Mouse (Mus musculus): ENCODE data around the gene Mrtfb. TPM values are rescaled to one million over a fixed set of nuclear protein-coding genes. Genes with fewer than 3 reads are reported as not detected.
A peak's percentile ranks its signal among the peaks of the same experiment; 100 is the strongest.

The Mrtfb gene
- 12.3 and 13.2 TPM in 2 replicates for polyA plus RNA-seq (2015; fragmentation: Nextera tagmentation; extraction: Ambion mirVana)

DNA sequence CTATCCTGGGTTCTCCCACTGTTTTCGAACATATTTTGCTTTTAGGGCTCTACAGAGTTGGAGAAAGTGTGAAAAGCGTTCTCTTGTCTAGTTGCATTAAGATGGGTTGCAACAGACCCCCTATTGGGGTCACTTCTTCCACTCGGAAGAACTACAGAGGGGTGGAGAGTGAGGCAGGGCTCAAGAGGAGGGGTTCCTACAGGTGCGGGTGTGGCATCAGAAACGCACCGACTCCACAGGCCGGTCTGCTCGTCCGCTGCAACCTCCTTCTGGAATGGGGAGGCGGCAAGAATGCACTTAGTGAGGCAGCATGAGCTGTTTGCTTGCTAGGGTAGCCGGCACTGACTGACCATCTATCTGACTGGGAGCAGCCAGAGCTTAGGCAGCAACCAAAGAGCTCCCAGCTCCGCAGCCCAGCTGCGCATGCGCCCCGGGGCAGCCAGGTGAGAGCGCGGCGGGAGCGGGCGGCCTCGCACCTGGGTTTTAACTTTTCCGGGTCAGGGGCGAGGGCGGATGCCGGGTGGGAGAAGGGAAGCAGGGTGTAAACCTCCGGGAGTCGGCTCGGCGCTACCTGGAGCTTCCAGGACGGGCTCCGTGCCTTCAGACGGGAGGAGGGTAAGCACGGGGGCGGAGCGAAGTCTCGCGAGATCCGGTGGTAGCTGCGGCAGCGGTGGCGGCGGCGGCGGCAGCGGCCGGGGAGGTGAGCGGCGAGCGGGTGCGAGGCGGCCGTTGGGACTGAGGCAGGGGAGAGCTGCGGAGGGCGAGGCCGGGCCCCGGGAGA, at the start of gene Mrtfb:
TSS of gene Mrtfb (plus strand) at position 627 of the 781 bp plus-strand sequence.
- Histone ChIP-seq H3K4me2 (peak within 1 kb of the TSS; percentile 78), H3K4me1 (replicated peaks) (peaks cover 20% of the 10 kb centered on the region), H3K27ac (replicated peaks) (peak within 1 kb of the TSS; percentile 93), H3K9ac (peak within 1 kb of the TSS; percentile 84), H3K9me3 (no peaks in the 10 kb centered on the region), H3K27me3 (no peaks in the 10 kb centered on the region), H3K36me3 (no peaks in the 10 kb centered on the region), H3K4me3 (peak within 1 kb of the TSS; percentile 69)
- WGBS: 1% methylated on average over 49 of the region's 56 CpGs
- peak; percentile 95 for ATAC-seq (ENCODE audit: low FRiP score, low read depth)

DNA sequence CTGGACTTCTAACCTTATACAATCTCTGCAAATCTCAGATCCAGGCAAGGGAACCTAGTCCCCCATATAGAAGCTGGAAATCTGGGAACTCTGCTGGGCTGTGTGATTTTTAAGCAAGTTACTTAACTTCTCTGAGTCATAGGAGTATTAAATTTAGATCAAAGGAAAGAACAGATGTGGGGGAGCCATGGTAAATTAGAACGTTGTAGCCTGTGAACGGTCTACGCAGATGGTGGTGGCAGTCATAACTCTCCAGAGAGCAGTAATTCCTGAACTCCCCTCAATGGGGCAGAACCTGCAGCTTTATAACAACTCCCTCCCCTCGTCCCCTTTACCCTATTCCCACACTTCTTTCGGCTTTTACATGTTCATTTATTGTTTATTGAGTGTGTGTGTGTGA, 48.6 kb upstream of the Mrtfb start:
- Histone ChIP-seq H3K4me2 (no peak overlapping the region), H3K4me1 (replicated peaks) (no peaks in the 10 kb centered on the region), H3K9me3 (no peaks in the 10 kb centered on the region), H3K4me3 (no peak overlapping the region), H3K27ac (replicated peaks) (no peak overlapping the region), H3K27me3 (no peaks in the 10 kb centered on the region), H3K9ac (no peak overlapping the region), H3K36me3 (no peaks in the 10 kb centered on the region)
- no peak for ATAC-seq (ENCODE audit: low FRiP score, low read depth)
- 51% methylated on average over 5 of the region's 5 CpGs for WGBS

DNA sequence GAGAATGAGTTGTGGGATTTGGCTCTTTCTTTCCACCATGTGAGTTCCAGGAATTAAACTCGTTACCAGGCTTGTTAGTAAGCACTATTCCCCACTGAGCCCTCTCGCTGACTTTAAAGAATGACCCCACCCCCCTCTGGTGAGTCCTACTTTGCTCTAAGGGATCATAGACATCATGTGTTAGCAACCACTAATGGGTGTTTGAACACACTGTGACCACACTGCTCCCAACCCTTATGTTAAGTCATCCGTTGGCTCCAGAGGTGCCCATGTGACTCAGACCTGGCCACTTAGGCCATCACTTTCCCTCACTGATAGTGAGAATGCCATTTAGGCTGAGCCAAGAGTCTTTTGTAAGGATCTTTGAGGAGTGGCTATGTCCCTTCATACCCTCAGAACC, 48.2 kb upstream of the Mrtfb start:
- ATAC-seq (ENCODE audit: low FRiP score, low read depth): no peak
- Histone ChIP-seq H3K4me3 (no peak overlapping the region), H3K9ac (no peak overlapping the region), H3K4me2 (no peak overlapping the region), H3K27ac (replicated peaks) (no peak overlapping the region), H3K27me3 (no peaks in the 10 kb centered on the region), H3K4me1 (replicated peaks) (no peaks in the 10 kb centered on the region), H3K9me3 (no peaks in the 10 kb centered on the region), H3K36me3 (no peaks in the 10 kb centered on the region)
- 33% methylated on average over 3 of the region's 3 CpGs for WGBS

DNA sequence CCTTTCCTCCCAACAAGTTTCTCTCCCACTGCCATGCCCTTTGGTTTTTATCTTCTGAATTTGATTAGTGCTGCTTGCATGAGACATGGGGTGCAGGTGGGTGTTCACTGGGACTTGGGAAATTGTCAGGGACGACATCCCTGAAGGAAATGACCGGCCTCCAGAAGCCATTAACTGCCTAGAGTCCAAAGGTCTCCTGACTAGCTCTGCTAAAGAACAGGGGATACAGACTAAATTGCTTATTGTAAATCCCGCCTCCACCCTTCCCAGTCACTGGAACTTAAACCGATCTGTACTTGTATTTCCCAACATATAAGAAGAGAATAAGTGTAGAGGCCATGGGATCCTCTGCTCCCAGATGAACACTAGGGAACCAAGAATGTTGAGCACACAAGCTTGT, 43.5 kb upstream of the Mrtfb start:
- Histone ChIP-seq H3K9ac (no peak overlapping the region), H3K36me3 (no peaks in the 10 kb centered on the region), H3K27ac (replicated peaks) (no peak overlapping the region), H3K9me3 (no peaks in the 10 kb centered on the region), H3K4me1 (replicated peaks) (no peaks in the 10 kb centered on the region), H3K4me3 (no peak overlapping the region), H3K4me2 (no peak overlapping the region), H3K27me3 (no peaks in the 10 kb centered on the region)
- no peak for ATAC-seq (ENCODE audit: low FRiP score, low read depth)
- 89% methylated on average over 4 of the region's 4 CpGs for WGBS

DNA sequence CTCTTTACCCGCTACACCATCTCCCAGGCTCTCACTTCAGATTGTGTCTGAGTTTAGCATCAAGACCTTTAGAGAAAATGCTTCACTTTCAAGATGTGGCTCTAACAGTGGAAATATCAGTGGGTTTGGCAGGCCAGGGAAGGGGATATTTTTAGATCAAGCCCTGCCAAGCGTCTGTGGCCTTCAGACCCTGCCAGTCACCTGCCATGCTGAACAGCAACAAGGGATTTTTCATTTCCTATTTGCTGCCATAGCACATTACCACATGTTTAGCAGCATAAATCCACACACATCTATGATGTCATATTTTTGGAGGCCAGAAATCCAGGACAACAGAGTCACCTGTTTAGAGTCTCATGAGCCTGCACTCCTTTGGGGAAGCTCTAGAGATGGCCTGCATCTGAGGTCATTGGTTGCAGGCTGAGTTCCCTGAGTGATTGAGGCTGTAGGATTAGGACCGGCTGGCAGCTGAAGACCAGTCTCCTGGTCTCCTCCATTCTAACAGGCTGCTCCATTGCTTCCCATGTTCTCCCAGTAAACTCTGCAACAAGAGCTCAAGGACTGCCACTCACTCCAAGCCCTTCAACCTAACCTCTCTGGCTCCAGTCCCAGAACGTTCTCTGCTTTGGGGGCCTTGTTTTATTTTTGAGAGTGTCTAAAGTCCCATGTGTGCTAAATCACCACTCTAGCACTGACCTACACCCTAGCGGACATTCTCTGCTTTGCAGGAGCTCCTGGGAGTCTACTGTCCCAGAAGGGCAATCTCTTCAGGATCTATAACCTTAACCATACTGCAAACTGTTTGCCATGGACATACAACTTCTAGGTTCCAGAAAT, 39.9 kb upstream of the Mrtfb start:
- Histone ChIP-seq H3K27me3 (no peaks in the 10 kb centered on the region), H3K4me2 (no peak overlapping the region), H3K4me3 (no peak overlapping the region), H3K36me3 (no peaks in the 10 kb centered on the region), H3K27ac (replicated peaks) (no peak overlapping the region), H3K9ac (no peak overlapping the region), H3K4me1 (replicated peaks) (no peaks in the 10 kb centered on the region), H3K9me3 (no peaks in the 10 kb centered on the region)
- no peak for ATAC-seq (ENCODE audit: low FRiP score, low read depth)
- WGBS: 82% methylated on average over 5 of the region's 5 CpGs

DNA sequence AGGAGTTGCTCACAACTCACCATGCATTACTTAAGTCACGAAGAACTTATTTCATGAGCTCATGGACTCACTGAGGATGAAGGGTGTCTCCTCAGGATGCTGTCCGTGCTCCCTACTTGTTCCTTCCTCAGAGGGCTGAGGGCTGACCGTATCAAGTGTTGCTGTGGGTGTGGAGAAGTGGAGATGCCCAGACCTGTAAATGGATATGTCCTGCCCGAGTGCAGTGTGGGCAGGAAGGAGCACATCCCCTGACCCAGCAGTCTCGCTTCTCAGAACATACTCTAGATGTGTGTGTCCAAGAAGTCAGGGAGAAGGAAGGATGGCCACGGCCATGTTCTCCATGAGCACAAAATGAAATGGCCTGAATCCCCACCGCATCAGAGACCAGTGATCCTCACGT, 38.3 kb upstream of the Mrtfb start:
- H3K4me1 ChIP-seq (replicated peaks): no peaks in the 10 kb centered on the region
- no peak overlapping the region for H3K4me2 ChIP-seq
- WGBS: 88% methylated on average over 8 of the region's 8 CpGs
- H3K4me3 ChIP-seq: no peak overlapping the region
- no peaks in the 10 kb centered on the region for H3K36me3 ChIP-seq
- no peak overlapping the region for H3K9ac ChIP-seq
- H3K27ac ChIP-seq (replicated peaks): no peak overlapping the region
- no peaks in the 10 kb centered on the region for H3K27me3 ChIP-seq
- no peak for ATAC-seq (ENCODE audit: low FRiP score, low read depth)
- no peaks in the 10 kb centered on the region for H3K9me3 ChIP-seq

DNA sequence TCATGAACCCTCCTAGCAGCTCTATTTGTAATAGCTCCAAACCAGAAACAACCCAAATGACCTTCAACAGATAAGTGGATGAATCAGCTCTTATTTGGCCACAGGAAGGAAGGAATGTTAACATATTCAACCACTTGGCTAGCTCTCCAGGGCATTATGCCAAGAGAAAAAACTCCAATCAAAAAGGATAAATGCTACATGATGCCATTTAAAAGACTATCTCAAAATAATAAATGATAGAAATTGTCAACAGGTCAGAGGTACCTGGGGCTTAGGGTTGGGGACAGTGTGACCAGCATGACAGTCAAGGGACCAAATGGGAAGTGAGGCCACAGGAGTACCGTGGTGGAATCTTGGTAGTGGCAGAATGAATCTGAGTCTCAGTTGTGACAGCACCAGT, 34.8 kb upstream of the Mrtfb start:
- H3K4me3 ChIP-seq: no peak overlapping the region
- WGBS: 88% methylated on average over 1 of the region's 1 CpGs
- no peaks in the 10 kb centered on the region for H3K36me3 ChIP-seq
- H3K27ac ChIP-seq (replicated peaks): no peak overlapping the region
- no peaks in the 10 kb centered on the region for H3K9me3 ChIP-seq
- no peaks in the 10 kb centered on the region for H3K27me3 ChIP-seq
- no peaks in the 10 kb centered on the region for H3K4me1 ChIP-seq (replicated peaks)
- no peak for ATAC-seq (ENCODE audit: low FRiP score, low read depth)
- H3K9ac ChIP-seq: no peak overlapping the region
- H3K4me2 ChIP-seq: no peak overlapping the region

DNA sequence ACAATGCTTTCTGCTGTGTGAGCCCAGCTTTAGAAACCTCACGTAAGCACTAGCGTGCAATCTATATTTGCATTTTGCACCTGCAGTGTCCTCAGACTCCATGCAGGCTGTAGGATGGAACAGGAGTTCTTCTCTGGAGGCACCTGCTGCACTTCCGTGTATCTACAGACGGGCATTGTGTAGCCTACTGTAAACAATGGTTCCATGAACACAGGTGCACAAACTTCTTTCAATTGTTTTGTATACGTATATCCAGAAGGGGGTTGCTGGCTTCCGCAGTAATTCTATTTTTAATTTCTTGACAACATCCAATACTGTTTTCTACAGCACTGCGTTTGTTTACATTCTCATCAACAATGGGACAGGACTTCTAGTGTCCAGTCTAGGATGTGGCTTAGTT, 24.2 kb upstream of the Mrtfb start:
- no peak overlapping the region for H3K9ac ChIP-seq
- H3K36me3 ChIP-seq: no peaks in the 10 kb centered on the region
- no peak overlapping the region for H3K27ac ChIP-seq (replicated peaks)
- ATAC-seq (ENCODE audit: low FRiP score, low read depth): no peak
- 90% methylated on average over 7 of the region's 7 CpGs for WGBS
- no peaks in the 10 kb centered on the region for H3K4me1 ChIP-seq (replicated peaks)
- H3K27me3 ChIP-seq: no peaks in the 10 kb centered on the region
- H3K4me3 ChIP-seq: no peak overlapping the region
- H3K9me3 ChIP-seq: no peaks in the 10 kb centered on the region
- no peak overlapping the region for H3K4me2 ChIP-seq

DNA sequence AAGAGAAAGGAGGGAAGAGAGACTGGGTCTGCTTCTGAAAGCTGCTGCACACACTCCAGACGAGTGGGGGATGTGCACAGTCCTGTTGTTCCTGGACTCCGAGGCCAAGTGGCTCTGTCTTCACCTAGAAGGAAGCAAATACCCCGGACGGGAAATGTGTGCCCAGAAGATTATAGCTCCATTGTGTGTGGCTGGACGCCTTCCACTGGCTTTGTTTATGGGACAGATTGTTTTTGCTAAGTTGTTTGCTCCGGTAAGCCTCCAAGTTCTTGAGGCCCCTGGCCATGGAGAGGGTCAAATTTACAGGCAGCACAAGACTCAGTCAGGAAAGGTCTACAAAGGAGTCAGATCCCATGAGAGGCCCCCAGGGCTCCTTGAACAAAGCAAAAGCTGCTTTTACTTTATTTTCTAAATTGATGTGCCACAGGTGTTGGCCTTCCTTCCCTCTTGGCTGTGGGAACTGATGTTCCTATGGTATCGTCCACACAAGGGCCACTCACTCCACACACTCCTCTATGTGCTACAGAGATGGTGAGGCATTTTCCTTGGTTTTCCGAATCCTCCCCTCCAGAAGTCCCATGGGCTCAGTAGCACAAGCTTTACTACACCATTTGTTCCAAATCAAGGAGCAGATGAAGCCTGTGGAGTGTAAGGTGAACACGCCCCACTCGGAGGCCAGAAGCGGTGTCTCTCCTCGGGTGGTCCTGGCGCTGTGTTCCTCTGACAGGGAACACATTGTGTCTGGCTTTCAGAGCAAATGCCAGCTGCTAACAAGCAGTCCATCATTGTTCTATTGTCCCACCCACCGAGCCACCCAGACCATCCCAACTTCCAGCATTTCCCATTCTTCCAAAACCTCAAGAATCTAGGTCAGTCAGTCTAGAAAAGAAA, 23.1 kb upstream of the Mrtfb start:
- H3K9ac ChIP-seq: no peak overlapping the region
- H3K4me3 ChIP-seq: no peak overlapping the region
- no peaks in the 10 kb centered on the region for H3K27me3 ChIP-seq
- ATAC-seq (ENCODE audit: low FRiP score, low read depth): no peak
- H3K4me2 ChIP-seq: no peak overlapping the region
- H3K36me3 ChIP-seq: no peaks in the 10 kb centered on the region
- 54% methylated on average over 14 of the region's 14 CpGs for WGBS
- H3K9me3 ChIP-seq: no peaks in the 10 kb centered on the region
- H3K27ac ChIP-seq (replicated peaks): no peak overlapping the region
- no peaks in the 10 kb centered on the region for H3K4me1 ChIP-seq (replicated peaks)

DNA sequence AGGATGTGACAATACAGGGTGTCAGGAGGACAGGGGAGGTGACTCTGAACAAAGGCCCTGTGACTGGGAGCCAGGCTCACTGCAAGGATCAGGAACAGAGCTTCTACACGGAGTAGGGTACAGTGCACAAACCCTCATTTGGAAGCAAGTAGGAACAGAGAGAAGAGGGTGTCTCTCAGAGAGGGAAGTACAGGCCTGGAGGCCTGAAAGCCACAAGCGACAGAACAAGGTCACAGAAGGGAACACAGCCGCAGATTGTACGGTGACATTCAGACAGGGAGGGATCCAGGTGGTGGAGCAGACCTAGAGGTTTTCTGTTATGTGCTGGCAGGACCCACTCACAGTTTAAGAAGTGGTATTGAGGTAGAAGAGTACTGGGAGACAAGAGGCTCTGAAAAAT, 17.2 kb upstream of the Mrtfb start:
- H3K36me3 ChIP-seq: no peaks in the 10 kb centered on the region
- H3K4me2 ChIP-seq: no peak overlapping the region
- ATAC-seq (ENCODE audit: low FRiP score, low read depth): no peak
- no peak overlapping the region for H3K27ac ChIP-seq (replicated peaks)
- H3K27me3 ChIP-seq: no peaks in the 10 kb centered on the region
- no peak overlapping the region for H3K9ac ChIP-seq
- H3K4me1 ChIP-seq (replicated peaks): no peaks in the 10 kb centered on the region
- no peak overlapping the region for H3K4me3 ChIP-seq
- 84% methylated on average over 4 of the region's 4 CpGs for WGBS
- H3K9me3 ChIP-seq: no peaks in the 10 kb centered on the region

DNA sequence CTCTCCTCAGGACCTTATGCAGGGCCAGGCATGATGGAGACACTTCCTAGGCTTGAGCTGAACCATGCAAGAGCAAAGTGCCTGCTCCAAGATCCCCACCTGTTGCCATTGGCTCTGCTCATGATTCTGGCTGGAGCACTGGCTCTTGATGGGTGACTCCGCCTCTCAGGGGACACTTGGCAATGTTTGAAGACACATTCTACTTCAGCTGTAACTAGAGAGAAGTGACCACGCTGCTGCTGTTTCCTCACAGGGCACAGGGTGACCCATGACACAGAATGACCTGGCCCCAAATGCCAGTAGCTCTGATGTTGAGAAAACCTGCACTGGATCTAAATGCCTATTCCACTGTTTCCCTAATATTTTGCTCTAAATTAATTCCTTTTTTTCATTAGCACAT, 16.7 kb upstream of the Mrtfb start:
- Histone ChIP-seq H3K36me3 (no peaks in the 10 kb centered on the region), H3K27ac (replicated peaks) (no peak overlapping the region), H3K9ac (no peak overlapping the region), H3K27me3 (no peaks in the 10 kb centered on the region), H3K9me3 (no peaks in the 10 kb centered on the region), H3K4me2 (no peak overlapping the region), H3K4me3 (no peak overlapping the region), H3K4me1 (replicated peaks) (no peaks in the 10 kb centered on the region)
- 80% methylated on average over 2 of the region's 2 CpGs for WGBS
- no peak for ATAC-seq (ENCODE audit: low FRiP score, low read depth)

DNA sequence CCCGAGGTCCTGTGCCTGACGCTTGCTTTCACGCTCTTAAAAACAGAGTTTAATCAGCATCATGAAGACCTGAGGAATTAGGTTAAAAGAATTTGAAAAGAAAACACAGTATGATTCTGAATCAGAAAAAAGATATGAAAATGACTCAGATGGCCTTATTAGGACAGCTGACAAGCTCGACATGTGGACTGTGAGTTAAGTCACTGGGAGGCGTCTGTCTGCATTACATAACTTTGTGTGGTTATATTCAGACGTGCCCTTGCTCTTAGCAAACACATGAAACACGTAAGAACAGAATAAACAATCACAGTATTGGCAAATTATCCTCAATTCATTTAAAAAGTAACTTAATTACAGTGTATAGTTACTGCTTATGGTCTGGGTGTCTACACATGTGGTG, 16.0 kb upstream of the Mrtfb start:
- Histone ChIP-seq H3K27me3 (no peaks in the 10 kb centered on the region), H3K4me1 (replicated peaks) (no peaks in the 10 kb centered on the region), H3K9me3 (no peaks in the 10 kb centered on the region), H3K4me2 (no peak overlapping the region), H3K9ac (no peak overlapping the region), H3K27ac (replicated peaks) (no peak overlapping the region), H3K4me3 (no peak overlapping the region), H3K36me3 (no peaks in the 10 kb centered on the region)
- WGBS: 85% methylated on average over 7 of the region's 7 CpGs
- ATAC-seq (ENCODE audit: low FRiP score, low read depth): no peak
